Mouse (Mus musculus) cerebellum, postnatal 25 days (tissue): ENCODE results near the gene Gm17660.

Experiments
- DNase-seq, 2 experiments: peaks; one replicate each; pipeline ENCODE4 v3.0.0; 2021; ENCODE audit warnings: mixed read lengths in 2 of 2

Gm17660 gene

DNA sequence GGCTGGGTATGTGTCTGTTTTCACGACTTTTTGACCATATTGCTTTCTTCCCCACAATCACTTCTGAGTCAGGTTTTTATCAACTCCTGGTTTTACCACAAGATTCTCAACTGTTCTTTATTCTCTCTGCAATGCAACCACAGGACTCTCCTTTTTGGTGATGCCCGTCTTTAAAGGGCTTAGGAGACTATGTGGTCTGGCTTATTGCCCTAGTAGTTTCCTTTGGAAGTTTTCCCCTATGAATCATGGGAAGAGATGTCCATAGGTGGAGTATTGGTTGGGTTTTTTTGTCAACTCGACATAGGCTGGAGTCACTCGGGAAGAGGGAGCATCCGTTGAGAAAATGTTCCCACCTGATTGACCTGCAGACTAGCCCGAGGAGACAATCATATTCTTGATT lies 3.3 kb upstream of the Gm17660 start:
- DNase-seq: no peak

DNA sequence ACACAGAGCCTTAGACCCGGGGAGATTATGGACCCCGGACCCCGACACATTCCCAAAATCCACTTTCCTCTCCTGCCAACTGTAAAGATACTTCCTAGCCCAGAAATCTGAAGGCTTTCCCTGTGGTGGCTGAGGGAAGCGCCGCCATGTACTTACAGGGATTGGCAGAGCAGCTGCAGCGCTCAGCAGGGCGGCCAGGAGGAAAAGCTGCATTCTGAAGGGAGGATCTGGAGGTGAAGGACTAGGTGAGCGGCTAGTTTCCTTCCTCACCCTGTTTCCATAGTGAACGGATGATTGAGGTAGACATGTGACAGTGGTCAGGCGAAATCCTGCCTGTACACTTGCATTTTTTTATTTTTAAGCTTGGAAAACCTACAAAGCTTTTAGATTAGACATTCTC lies 1.0 kb downstream of the Gm17660 start:
- peak; percentile 41 to 64 for DNase-seq

DNA sequence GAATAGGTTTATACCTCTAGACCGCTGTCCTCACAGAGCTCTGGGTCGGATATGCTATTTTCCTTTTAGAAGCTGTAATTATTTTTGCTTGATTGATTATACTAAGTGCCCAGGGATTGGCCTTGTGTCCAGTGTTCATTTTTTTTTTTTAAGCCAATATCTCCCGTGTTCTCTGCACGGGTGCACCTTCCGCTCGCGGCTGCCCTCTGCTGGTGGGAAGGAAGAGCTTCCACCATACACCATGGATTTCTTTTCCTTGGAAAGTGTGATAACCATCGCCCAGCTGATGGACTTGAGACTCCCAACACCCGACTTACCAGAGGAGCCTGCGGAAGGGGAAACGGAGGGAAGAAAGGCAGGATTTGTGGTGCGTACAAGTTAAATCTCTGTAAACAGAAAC lies 3.0 kb downstream of the Gm17660 start:
- peak; percentile 74 to 85 for DNase-seq

DNA sequence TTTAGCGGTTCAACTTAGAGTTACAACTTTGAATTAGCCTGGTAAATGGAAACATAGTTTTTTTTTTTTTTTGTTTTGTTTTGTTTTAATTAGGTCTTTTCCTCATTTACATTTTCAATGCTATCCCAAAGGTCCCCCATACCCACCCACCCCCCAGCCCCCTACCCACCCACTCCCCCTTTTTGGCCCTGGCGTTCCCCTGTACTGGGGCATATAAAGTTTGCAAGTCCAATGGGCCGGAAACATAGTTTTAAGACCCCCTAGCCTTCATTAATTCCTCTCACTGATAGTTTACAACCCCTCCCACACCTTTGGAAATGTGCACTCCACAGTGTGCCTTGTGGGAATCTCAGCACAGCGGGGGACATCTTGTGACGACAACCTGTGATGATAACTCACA lies 3.8 kb downstream of the Gm17660 start:
- DNase-seq: no peak

DNA sequence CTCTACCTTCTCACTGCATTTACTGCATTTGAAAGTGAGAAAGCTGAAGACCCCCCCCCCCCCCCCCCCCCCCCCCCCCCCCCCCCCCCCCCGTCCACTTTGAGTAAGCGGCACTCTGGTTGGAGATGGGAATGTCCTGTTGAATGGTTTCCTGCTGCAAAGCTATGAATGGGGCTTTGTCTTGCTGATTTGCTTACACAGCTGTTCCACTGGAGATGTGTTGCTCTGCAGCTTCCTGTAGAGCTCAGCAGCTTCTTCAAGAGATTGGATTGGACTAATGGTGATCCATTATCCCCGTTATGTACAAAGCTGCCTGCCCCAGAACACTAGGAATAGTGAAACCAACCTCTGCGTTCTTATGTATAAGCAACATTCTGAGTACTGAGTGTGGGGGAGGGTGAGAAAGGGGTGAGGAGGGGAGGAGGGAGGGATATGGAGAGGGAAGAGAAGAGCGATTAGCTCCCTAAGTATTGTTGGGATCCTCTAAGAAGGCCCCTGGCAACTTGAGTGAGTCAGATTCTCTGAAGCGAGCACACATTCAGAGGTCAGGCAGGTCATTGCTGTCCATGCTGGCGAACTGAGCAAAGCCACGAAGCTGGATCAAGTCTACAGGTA lies 5.0 kb downstream of the Gm17660 start:
- DNase-seq: no peak

DNA sequence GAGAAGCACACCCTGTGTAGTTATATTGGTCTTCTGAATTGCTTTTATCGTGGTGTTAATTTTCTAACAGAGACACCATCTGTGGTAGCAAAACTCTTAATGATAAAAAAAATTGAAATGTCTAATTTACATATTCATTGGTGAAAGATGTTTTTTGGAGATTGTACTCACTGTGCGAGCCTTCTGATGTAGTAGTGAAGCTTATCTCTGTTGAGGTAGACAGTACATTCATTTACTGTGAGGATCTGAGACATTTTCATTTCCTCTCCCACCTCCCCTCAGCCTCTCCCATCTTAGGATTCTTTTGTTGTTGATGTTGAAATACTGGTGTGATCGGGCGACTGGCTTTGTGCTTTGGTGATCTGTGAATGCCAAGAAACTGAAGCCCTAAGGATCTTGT lies 6.4 kb downstream of the Gm17660 start:
- no peak for DNase-seq

DNA sequence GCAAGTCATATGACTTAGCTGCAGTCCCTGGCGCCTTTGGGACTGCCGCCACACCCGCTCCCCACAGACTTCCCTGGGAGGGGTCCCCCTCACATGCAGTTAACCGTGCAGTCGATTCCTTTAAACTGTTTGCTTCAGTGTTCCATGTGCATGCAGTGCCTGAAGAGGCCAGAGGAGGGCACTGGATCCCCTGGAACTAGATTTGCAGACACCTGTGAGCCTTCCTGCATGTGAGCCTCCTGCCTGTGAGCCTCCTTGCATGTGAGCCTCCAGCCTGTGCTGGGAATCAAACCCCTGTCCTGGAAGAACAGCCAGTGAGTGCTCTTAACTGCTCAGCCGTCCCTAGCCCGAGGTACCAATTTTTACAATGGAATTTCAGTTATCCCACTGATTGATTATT lies 8.7 kb downstream of the Gm17660 start:
- peak in 1 of 2 experiments; percentile 32 for DNase-seq

DNA sequence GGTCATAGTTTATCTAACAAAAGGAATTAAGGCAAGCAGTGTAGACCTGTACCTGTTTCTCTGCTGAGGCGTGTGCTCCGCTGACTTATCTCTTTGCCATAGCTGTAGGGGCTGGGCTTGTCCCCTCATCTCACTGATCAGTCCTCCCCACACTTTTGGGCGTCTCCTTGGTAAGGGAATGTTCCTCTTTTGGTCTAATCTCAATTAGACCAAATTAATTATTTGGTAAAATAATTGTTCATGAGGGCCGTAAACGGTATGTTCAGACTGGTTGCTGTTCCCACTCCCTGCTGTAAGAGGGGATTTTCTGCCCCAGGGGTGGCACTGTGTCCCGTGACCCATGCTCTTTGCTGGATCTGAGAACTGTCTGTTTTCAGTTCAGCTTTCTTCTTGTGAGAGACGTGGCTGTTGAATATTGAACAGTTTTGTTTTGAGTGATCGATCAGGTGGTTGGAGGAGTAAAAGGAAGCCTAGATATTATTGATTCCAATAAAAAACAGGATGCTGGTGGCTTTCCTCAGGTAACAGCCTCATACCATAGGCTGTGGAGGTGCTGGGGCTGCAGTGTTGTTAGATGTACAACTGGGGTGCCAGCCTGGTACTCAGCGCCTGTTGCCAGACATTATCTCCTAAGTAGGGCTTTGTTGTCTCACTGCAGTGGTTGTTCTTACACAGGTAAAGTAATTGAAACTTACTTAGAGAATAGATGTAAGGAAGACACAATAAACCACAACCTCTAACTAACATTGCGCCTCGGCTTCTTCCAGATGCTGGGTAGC lies 14.4 kb downstream of the Gm17660 start:
- DNase-seq: no peak

DNA sequence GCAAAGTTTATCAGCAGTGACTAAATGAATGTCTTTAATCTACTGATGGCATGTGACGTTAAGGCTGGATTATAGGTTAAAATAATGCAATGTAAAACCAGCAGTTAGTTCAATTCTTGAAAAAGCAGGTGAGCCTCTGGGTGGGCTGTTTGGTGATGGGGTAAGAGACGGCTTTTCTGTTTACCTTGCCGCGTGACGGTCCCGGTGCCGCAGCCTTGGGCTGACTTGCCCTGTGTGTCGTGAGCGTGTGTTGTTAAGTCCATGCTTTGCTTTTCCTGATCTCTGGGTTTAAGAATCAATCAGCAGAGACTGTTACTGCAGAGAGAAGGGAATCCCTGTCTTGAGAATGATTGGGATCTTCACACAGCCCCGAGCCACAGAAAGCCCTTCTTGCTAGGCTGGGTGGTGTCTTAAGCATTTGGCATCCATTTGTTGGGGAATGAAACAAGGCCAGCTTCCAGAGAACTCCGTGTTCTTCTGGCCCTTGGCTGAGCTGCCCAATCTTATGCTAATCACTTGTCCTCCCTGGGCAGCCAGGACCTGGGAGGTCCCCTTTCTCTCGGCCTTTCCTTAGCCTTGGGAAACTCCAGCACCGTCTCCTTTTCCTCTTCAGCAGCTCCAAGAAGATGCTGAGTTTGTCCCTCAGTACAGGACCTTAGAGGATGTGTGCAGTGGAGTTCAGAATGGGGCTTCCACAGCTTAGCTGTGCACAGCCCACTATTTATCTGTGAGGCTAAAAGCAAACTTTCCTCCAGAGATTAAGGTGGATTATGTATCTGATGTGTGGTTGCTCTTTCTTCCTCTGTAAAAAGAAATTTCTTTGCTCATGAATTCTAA lies 15.3 kb downstream of the Gm17660 start:
- no peak for DNase-seq

DNA sequence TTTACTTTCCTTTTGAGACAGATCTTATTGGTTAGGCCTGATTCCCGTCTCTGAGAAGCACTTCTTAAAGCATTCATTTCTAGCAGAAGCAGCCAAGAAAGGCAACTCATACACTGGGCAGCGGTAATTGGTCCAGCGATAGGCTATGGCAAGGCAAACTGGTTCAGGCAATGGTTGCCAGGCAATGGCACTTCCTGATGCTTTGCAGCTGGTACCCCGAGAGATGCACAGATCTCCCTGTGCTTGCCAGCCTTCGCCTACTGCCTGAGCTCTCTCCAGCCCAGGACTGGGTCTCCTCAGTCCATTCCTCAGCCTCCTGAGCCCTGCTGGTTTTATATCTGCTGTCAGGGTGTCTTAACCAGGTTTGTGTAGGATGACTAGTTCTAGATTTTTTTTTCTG lies 17.0 kb downstream of the Gm17660 start:
- no peak for DNase-seq

DNA sequence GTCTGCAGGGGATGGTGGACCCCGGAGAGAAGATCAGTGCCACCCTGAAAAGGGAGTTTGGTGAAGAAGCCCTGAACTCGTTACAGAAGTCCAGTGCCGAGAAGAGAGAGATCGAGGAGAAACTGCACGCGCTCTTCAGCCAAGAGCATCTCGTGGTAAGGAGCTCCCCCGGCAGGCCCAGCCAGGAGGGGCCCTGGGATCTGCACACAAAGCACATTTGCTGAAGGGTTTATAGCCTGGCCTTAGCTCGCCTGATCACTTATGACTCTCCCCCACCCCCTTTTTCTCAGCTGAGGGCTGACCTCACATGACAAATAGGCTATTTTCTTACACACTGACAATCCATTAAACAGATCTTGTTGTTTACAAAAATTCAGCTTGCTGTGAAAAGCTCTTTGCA lies 17.8 kb downstream of the Gm17660 start:
- no peak for DNase-seq

DNA sequence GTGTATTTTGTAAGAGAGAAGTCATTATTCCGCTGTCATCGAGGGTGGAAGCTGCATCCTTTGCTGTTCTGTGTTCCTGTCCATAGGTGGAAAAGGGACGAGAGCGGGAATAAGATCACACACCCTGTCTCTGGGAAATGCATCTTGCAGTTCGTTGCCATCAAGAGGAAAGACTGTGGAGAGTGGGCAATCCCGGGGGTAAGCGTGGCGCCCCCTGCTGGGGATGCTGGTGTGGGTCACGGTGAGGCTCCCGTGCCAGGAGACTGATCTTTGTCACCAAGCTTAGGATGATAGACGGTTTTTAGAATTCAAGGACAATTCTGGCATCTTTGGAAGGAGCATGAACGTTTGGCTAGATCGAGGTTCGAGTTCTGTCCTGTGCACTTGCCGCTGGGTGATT lies 19.4 kb downstream of the Gm17660 start:
- peak in 1 of 2 experiments; percentile 43 for DNase-seq

DNA sequence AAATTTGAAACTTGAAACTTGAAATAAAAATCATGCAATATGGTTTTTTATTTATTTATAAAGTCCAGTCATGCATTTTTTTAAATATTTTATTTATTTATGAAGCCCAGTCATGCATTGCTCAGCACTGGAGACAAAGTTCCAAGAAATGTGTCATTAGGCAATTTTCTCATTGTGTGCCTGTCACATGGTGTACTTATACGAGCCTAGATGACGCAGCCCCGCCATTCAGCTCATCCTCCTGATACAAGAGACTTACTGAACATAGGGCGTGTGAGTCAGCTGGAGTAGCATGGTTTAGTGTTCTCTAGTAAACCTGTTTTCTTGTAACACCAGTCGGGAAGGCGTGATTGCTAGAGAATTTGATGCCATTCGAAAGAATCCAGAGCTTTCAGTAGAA lies 21.1 kb downstream of the Gm17660 start:
- no peak for DNase-seq

DNA sequence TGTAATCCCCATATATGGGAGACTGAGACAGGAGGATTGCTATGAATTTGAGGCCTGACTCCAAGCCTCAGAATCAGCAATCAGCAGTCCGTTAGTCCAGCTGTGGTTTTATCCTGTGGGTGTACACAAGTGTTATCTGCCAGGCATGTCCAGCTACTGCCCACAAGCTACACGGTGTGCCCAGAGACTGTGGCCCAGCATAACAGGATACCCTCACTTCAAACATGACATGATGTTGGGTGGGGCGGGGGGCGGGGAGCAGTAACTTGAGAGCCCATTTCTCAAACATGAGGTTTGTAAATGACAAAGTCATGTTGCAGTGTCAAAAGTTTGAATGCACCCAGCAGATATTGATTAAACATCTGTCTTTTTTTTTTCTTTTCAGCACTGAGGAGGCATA lies 21.6 kb downstream of the Gm17660 start:
- DNase-seq: no peak

DNA sequence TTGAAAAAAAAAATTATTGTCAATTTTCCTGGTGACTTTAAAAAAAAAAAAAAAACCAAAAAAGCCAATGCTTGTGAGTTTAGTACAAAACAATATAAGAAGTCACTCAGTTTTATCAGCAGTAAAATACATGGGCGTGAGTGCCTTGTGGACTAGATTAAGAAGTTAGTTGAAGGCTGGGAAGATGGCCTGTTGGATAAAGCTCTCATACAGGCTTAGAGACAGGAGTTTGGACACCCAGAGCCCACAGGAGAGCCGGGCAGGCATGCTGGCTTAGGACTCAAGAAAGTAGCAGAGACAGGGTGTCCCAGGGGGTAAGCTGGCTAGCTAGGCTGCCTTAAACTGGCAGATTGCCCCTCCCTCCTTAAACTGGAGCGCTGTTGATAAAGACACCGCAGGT lies 22.5 kb downstream of the Gm17660 start:
- DNase-seq: no peak

DNA sequence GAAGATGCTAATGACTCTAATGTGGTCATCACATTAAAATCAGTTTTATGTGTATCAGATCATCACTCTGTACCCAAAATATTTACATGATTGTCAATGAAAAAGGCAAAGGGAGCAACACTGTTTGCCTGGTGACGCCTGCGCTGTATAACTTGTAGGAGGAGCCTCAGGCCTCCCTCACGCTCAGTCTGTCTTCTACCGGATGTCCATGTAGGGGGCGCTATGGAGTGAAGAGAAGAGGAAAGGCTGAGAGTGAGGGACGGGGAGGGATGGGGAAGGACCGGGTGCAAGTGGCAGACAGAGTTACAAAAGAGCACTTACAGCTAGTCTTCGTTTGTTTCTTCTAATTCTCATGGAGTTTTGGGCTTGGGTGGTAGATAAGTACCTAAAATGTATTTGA lies 24.5 kb downstream of the Gm17660 start:
- DNase-seq: peak in 1 of 2 experiments; percentile 36

DNA sequence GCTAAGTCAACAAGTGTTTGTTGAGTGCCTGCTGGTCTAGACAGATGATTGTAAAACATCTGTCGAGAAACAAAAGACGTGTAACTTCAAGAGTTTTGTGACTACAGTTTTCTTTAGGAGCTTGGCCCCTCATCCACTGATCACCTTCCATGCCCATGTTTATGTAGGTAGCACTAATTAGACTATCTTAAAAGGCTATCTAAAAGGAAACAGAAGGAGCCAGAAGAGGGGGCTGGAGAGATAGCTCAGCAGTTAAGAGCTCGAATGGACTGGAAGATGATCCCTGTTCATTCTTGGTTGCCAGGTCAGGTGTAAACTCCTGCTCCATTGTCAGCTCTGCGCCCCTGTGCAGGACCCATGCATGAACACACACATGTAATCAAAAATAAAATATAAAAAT lies 29.3 kb downstream of the Gm17660 start:
- DNase-seq: no peak

DNA sequence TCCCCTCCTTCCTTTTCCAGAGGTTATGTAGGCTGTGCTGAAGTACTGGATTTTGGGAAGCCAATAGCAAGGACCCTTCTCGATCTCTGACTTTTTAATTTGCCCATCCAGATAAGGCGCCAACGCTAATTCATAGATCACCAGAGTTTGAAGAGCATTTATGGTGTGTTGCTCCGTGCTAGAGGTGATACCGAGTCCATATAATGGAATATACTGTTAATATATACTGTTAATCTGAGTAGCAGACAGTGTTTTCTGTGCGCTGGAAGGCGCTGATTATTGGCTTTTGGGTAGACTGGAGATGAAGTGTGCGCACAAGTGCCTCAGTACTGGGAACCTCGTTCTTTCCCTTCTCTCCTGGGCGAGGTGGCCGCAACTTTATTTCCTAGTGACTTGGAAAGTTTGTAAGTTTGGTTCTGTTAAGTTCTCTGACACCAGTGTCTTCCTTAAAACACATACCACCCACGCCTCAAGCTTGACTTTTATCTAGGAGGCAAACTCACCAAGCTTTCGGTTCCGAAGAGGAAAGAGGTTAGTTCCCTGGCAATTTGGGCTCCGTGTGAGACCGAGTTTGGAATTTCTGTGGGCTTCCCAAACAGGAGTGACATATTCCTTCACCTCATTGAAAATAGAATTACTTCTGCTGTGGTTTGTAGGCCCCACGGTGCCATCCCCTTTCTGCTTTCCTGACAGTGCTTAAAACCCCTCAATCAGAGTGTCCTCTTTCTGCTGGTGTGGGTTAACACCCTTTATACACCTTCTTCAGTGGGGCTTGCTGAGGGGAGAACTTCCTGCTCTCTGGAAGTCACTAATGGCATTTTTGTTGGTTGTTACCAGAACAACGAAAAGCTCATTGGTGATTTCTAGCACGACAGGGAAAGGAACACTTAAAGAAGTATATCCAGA lies 30.0 kb downstream of the Gm17660 start:
- DNase-seq: peak in 1 of 2 experiments; percentile 31

DNA sequence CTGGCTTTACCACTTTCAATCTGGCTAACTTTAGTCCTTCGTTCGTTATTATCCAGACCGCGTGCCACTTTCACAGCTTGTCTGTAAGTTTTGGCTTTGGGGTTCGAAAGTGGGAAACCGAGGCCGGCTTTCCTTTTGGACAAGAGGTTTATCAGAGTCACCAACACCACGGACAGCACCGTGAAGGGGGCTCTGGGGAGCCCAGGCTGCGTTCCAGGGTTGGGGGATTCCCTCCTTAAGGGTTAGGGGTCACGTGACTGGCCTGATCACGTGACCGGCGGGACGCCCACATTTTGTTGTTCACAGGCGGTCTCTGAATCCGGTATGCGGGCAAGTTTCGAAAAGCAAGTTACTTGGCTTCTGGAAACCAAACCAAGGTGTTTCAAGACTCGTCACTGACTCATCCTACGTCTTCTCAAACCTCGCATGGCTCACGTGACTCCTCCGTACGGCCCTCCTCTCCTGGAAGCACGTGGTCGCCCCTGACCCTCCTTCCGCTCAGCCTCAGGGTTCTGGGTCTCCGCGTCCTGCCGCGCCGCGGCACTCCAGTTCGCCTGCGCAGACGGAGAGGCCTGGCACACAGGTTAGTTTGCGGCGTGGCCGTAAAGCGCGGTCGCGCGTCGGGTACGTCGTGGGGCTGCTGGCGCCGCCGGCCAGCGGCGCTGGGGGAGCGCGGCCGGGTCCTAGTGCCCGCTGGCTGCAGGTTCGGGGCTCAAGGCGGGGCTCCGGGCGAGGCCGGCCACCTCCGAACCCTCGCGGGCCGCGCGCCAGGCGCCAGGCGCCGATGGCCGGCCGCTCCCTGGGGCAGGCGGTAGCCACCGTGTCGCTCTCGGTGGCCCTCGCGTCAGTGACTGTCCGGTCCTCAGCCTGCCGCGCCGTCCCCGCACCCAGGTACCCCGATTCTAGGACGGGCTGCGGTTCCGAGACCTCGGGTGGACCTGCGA lies 30.9 kb downstream of the Gm17660 start, which contains the start of gene Nudt9:
Gene Nudt9, plus strand, starts transcription at position 51 of the 944 bp plus-strand sequence.
- peak; percentile 99 for DNase-seq

DNA sequence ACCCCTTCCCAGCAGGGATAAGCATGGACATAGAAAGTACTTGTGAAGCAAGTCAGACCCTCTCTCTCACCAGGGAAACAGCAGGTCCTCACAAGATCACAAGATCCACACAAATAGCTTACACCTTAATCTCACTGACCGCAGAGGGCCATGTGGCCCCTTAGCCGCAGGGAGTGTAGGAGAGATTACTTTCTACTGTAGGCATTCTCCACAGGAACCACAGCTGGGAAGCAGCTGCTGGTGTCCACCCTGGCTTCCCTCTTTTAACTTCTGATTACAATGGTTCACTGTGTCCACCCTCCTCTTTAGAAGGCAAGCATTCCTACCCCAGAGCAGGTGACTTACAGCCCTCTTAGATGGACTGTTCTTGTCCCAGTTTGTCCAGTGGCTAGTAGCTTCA lies 33.7 kb downstream of the Gm17660 start:
- DNase-seq: no peak

DNA sequence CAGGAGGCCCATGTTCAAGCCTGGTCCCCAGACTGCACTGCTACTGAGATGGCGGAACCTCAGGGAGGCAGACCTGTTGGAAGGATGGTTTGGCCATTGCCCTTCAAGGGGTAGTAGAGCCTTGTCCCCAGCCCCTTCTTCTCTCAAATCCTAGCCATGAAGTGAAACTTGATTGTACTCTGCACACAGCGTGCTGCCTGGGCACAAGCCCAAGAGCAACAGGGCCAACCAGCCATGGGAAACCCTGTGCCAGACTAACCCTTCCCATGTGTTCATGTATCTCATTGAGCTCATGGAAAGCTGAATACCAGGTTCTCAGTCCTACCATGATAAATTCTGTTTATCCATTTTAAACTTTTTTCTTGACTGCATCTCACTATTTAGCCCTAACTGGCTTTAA lies 34.5 kb downstream of the Gm17660 start:
- no peak for DNase-seq
